Mouse (Mus musculus) testis, adult 2 months (tissue): ENCODE data around the gene Pif1.

Experiments
- CTCF ChIP-seq: fragments of 200-500 bp; IDR thresholded peaks from 2 replicates; pipeline ENCODE4 v1.5.1; 2012; ENCODE audit warnings: low read depth, mild to moderate bottlenecking, inconsistent platforms, low read length, moderate library complexity; ENCODE audit not compliant: control insufficient read depth, insufficient read depth, insufficient replicate concordance
- POLR2A ChIP-seq: fragments of 200-500 bp; IDR thresholded peaks from 2 replicates; pipeline ENCODE4 v1.6.1; 2012; ENCODE audit warnings: low read depth, mild to moderate bottlenecking, inconsistent platforms, low read length, moderate library complexity; ENCODE audit not compliant: control insufficient read depth

- TF ChIP-seq CTCF, result no peak
- no peak for TF ChIP-seq POLR2A
Measured at GRCm38 (mm10) chr9:65598765-65599249, 11.8 kb downstream of the Pif1 start.
